Mouse (Mus musculus) spleen, adult 2 months (tissue): Measurements from ENCODE around the gene Sept11.

Experiments
- CTCF ChIP-seq: fragments of 200-500 bp; IDR thresholded peaks from 2 replicates; pipeline ENCODE4 v1.5.1; 2011; ENCODE audit warnings: mild to moderate bottlenecking, inconsistent platforms; ENCODE audit not compliant: insufficient read depth, insufficient read length, insufficient replicate concordance; ENCODE audit errors: extremely low read depth
- POLR2A ChIP-seq: fragments of 200-500 bp; IDR thresholded peaks from 2 replicates; pipeline ENCODE4 v1.6.1; 2011; ENCODE audit warnings: low read depth, low read length, inconsistent platforms

- TF ChIP-seq POLR2A (no peak), CTCF (no peak)
Measured at GRCm38 (mm10) chr5:93133445-93134244, 40.4 kb downstream of the Sept11 start.
